Mouse (Mus musculus) neural tube, embryonic 10.5 days (tissue): ENCODE measurements around the gene Exosc2.

Source experiments
- DNase-seq: peaks from one replicate; pipeline ENCODE4 v3.0.0-alpha.2; 2017; ENCODE audit warnings: low spot score; ENCODE audit errors: extremely low spot score

The Exosc2 gene

DNA sequence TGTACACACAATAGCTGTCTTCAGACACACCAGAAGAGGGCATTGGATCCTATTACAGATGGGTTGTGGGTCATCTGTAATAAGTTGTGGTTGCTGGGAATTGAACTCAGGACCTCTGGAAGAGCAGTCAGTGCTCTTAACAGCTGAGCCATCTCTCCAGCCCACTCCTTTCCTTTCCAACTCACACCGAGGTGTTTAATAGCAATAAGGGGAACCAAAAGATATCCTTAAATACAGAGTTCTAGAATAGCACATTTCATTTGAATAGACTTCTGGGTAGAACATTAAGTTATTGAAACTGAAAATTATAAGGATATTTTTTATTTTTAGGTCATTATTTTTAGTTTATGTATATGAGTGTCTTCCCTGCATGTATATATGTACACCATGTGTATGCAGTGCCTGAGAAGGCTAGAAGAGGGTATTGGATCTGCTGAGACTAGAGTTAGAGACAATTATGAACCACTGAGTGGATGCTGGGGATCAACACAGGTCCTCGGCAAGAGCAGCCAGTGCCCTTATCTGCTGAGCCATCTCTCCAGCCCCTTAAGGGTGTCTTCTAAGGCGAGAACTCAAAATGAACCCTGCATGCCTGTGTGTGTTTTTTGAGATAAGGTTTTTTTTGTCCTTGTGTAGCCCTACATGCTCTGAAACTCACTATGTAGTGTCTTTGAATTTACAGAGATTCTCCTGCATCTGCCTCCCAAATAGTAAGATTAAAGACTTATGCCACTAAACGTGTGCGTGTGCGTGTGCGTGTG, 54.4 kb downstream of the Exosc2 start:
- DNase-seq, result no peak

DNA sequence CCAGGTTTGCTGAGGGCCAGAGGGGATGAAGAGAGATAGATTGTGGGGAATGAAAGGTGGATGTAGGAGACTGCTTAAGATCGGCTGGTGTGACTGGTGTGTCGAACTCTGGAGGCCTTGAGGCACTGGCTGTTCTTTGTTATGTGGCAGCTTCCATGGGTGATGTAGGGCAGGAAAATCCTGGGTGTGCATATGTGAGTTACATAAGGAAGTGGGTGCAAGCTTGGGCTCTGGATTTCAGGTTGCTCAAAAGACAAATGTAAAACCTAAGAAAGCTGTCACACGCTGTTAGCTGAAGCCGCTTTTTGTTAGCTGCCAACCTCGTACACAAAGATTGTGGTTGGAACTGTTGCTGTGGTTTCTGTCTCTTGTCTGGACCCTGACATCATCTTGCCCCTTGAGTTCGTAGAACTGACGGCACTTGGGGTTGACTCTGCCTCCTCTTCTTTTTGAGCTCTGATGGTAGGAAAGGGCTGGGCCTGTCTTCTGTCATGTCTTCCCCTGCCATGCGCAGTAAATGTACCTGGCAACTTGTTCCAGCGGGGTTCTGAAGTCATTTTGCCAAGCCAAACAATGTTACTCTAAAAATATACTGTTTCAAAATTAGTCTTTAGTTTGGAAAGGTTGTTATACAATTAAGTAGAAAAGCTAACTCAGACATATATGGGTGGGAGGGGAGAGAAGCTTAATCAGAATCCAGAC, 57.2 kb downstream of the Exosc2 start:
- DNase-seq, result no peak

DNA sequence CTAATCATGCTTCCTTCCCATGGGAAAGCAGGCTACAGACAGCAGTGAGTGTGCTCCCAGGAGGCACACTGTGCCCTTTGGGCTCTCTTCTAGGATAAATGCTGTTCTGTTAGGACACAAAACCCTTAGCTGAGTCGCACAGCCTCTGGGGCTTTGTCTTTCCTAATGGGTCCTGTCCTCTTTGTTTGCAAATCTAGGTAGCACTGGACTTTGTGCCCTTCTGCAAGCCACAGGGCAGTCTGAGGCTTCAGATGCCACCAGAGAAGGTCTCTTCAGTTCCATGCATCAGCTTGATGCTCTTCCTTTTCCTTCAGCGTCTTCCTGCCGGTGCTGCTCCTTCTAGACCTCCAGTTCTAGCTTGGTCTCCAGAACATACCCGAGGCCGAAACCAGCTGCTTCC, 60.1 kb downstream of the Exosc2 start:
- DNase-seq, result no peak
